Mouse (Mus musculus): ENCODE measurements around the gene Cltc. TPM values are rescaled to one million over a fixed set of nuclear protein-coding genes. Genes with fewer than 3 reads are reported as not detected.
A peak's percentile ranks its signal among the peaks of the same experiment; 100 is the strongest.

Gene Cltc
- polyA plus RNA-seq, 1 experiment from 2014 or later, result 113 TPM

GRCm38 (mm10) chr11:86650676-86651075 lies 106.7 kb downstream of the Cltc start:
- Histone ChIP-seq H3K4me1 (replicated peaks; ENCODE audit: insufficient read depth, low read length) (0 out of 2 replicates have a peak, but pooled peaks cover 3% of the 10 kb centered on the region), H3K36me3 (ENCODE audit: insufficient read depth, low read length) (peaks cover 9% of the 10 kb centered on the region; the same call in 1 of the 2 replicates), H3K4me2 (ENCODE audit: low read length) (no peak overlapping the region), H3K9ac (ENCODE audit: low read depth, low read length) (no peak overlapping the region), H3K9me3 (replicated peaks; ENCODE audit: low read length) (no peaks in the 10 kb centered on the region), H3K27me3 (ENCODE audit: insufficient read depth, low read length) (no peaks in the 10 kb centered on the region), H3K27ac (no peak overlapping the region), H3K4me3 (replicated peaks; ENCODE audit: low read depth, low read length) (no peak overlapping the region)
- no peak for ATAC-seq (replicated peaks; ENCODE audit: low FRiP score, low read depth)
- WGBS, result 68% methylated on average over 6 of the region's 6 CpGs
- no peak for DNase-seq (ENCODE audit: low spot score)
- no peak for TF ChIP-seq CTCF (IDR thresholded peaks at IDR 0.05; ENCODE audit: low read depth)

- no peak for TF ChIP-seq CTCF (IDR thresholded peaks at IDR 0.05; ENCODE audit: low read depth)
- Histone ChIP-seq H3K27ac (no peak overlapping the region), H3K9me3 (replicated peaks; ENCODE audit: low read length) (no peaks in the 10 kb centered on the region), H3K27me3 (ENCODE audit: insufficient read depth, low read length) (no peaks in the 10 kb centered on the region), H3K4me3 (replicated peaks; ENCODE audit: low read depth, low read length) (no peak overlapping the region), H3K4me1 (replicated peaks; ENCODE audit: insufficient read depth, low read length) (0 out of 2 replicates have a peak, but pooled peaks cover 3% of the 10 kb centered on the region), H3K9ac (ENCODE audit: low read depth, low read length) (no peak overlapping the region), H3K36me3 (ENCODE audit: insufficient read depth, low read length) (peaks cover 9% of the 10 kb centered on the region; the same call in 1 of the 2 replicates), H3K4me2 (ENCODE audit: low read length) (no peak overlapping the region)
- DNase-seq (ENCODE audit: low spot score) (no peak), ATAC-seq (replicated peaks; ENCODE audit: low FRiP score, low read depth) (no peak)
- 73% methylated on average over 1 of the region's 1 CpGs for WGBS
Observed at GRCm38 (mm10) chr11:86649542-86649941, 107.8 kb downstream of the Cltc start.

GRCm38 (mm10) chr11:86647706-86648447 lies 109.5 kb downstream of the Cltc start:
- Histone ChIP-seq H3K4me2 (ENCODE audit: low read length) (no peak overlapping the region), H3K4me1 (replicated peaks; ENCODE audit: insufficient read depth, low read length) (0 out of 2 replicates have a peak, but pooled peaks cover 3% of the 10 kb centered on the region), H3K27me3 (ENCODE audit: insufficient read depth, low read length) (no peaks in the 10 kb centered on the region), H3K9me3 (replicated peaks; ENCODE audit: low read length) (no peaks in the 10 kb centered on the region), H3K4me3 (replicated peaks; ENCODE audit: low read depth, low read length) (no peak overlapping the region), H3K9ac (ENCODE audit: low read depth, low read length) (no peak overlapping the region), H3K36me3 (ENCODE audit: insufficient read depth, low read length) (peaks cover 9% of the 10 kb centered on the region), H3K27ac (no peak overlapping the region)
- TF ChIP-seq CTCF (IDR thresholded peaks at IDR 0.05; ENCODE audit: low read depth), result no peak
- 84% methylated on average over 15 of the region's 15 CpGs for WGBS
- DNase-seq (ENCODE audit: low spot score) (no peak), ATAC-seq (replicated peaks; ENCODE audit: low FRiP score, low read depth) (no peak)

- H3K4me1 ChIP-seq (replicated peaks; ENCODE audit: insufficient read depth, low read length), result 0 out of 2 replicates have a peak, but pooled peaks cover 3% of the 10 kb centered on the region
- WGBS, result 81% methylated on average over 3 of the region's 3 CpGs
- H3K4me3 ChIP-seq (replicated peaks; ENCODE audit: low read depth, low read length), result no peak overlapping the region
- no peak for ATAC-seq (replicated peaks; ENCODE audit: low FRiP score, low read depth)
- peaks cover 13% of the 10 kb centered on the region for H3K36me3 ChIP-seq (ENCODE audit: insufficient read depth, low read length)
- H3K27ac ChIP-seq, result 0 out of 2 replicates have a peak overlapping the region, but pooled peaks have one; percentile 52
- H3K4me2 ChIP-seq (ENCODE audit: low read length), result no peak overlapping the region
- TF ChIP-seq CTCF (IDR thresholded peaks at IDR 0.05; ENCODE audit: low read depth), result no peak
- H3K27me3 ChIP-seq (ENCODE audit: insufficient read depth, low read length), result no peaks in the 10 kb centered on the region
- H3K9me3 ChIP-seq (replicated peaks; ENCODE audit: low read length), result no peaks in the 10 kb centered on the region
- DNase-seq (ENCODE audit: low spot score), result no peak
- no peak overlapping the region for H3K9ac ChIP-seq (ENCODE audit: low read depth, low read length)
Observed at GRCm38 (mm10) chr11:86646885-86647459, 110.4 kb downstream of the Cltc start.

- no peak overlapping the region for H3K9ac ChIP-seq (ENCODE audit: low read depth, low read length)
- H3K4me2 ChIP-seq (ENCODE audit: low read length), result no peak overlapping the region
- 68% methylated on average over 7 of the region's 7 CpGs for WGBS
- no peak for TF ChIP-seq CTCF (IDR thresholded peaks at IDR 0.05; ENCODE audit: low read depth)
- no peak overlapping the region for H3K4me3 ChIP-seq (replicated peaks; ENCODE audit: low read depth, low read length)
- peak; percentile 30 for DNase-seq (ENCODE audit: low spot score)
- H3K27me3 ChIP-seq (ENCODE audit: insufficient read depth, low read length), result no peaks in the 10 kb centered on the region
- H3K27ac ChIP-seq, result peak overlapping the region; percentile 52
- H3K9me3 ChIP-seq (replicated peaks; ENCODE audit: low read length), result no peaks in the 10 kb centered on the region
- H3K4me1 ChIP-seq (replicated peaks; ENCODE audit: insufficient read depth, low read length), result 0 out of 2 replicates have a peak, but pooled peaks cover 3% of the 10 kb centered on the region
- ATAC-seq (replicated peaks; ENCODE audit: low FRiP score, low read depth), result no peak
- peaks cover 13% of the 10 kb centered on the region for H3K36me3 ChIP-seq (ENCODE audit: insufficient read depth, low read length)
Observed at GRCm38 (mm10) chr11:86646136-86646834, 111.1 kb downstream of the Cltc start.

- no peak overlapping the region for H3K9ac ChIP-seq (ENCODE audit: low read depth, low read length)
- H3K9me3 ChIP-seq (replicated peaks; ENCODE audit: low read length), result no peaks in the 10 kb centered on the region
- TF ChIP-seq CTCF (IDR thresholded peaks at IDR 0.05; ENCODE audit: low read depth), result no peak
- H3K4me2 ChIP-seq (ENCODE audit: low read length), result no peak overlapping the region
- H3K4me3 ChIP-seq (replicated peaks; ENCODE audit: low read depth, low read length), result no peak overlapping the region
- WGBS, result 89% methylated on average over 4 of the region's 4 CpGs
- no peaks in the 10 kb centered on the region for H3K27me3 ChIP-seq (ENCODE audit: insufficient read depth, low read length)
- peaks cover 13% of the 10 kb centered on the region for H3K36me3 ChIP-seq (ENCODE audit: insufficient read depth, low read length)
- no peak overlapping the region for H3K27ac ChIP-seq
- DNase-seq (ENCODE audit: low spot score) (no peak), ATAC-seq (replicated peaks; ENCODE audit: low FRiP score, low read depth) (no peak)
- H3K4me1 ChIP-seq (replicated peaks; ENCODE audit: insufficient read depth, low read length), result 0 out of 2 replicates have a peak, but pooled peaks cover 3% of the 10 kb centered on the region
Observed at GRCm38 (mm10) chr11:86644553-86644952, 112.8 kb downstream of the Cltc start.

Other genes with a start within 250 kb of the Cltc start
- 50.8 and 55.8 TPM in 2 replicates for gene Rps6kb1, start 212.8 kb downstream of the Cltc start, polyA plus RNA-seq (2015; fragmentation: Nextera tagmentation; extraction: Ambion mirVana)
- 8.4 and 8.5 TPM in 2 replicates for gene Tubd1, start 212.6 kb downstream of the Cltc start, polyA plus RNA-seq (2015; fragmentation: Nextera tagmentation; extraction: Ambion mirVana)
- gene Vmp1, start 73.7 kb downstream of the Cltc start, polyA plus RNA-seq (2015; fragmentation: Nextera tagmentation; extraction: Ambion mirVana), result 222 and 249 TPM in 2 replicates
- gene Ptrh2, start 73.6 kb downstream of the Cltc start, polyA plus RNA-seq (2015; fragmentation: Nextera tagmentation; extraction: Ambion mirVana), result 28.6 and 31.2 TPM in 2 replicates
- 30.7 and 33.3 TPM in 2 replicates for gene Dhx40, start 50.2 kb upstream of the Cltc start, polyA plus RNA-seq (2015; fragmentation: Nextera tagmentation; extraction: Ambion mirVana)
- 10.6 and 11.1 TPM in 2 replicates for gene Ypel2, start 236.1 kb upstream of the Cltc start, polyA plus RNA-seq (2015; fragmentation: Nextera tagmentation; extraction: Ambion mirVana)